8 mouse cellular contexts compared by ENCODE assay signal in the genomic region with DNA sequence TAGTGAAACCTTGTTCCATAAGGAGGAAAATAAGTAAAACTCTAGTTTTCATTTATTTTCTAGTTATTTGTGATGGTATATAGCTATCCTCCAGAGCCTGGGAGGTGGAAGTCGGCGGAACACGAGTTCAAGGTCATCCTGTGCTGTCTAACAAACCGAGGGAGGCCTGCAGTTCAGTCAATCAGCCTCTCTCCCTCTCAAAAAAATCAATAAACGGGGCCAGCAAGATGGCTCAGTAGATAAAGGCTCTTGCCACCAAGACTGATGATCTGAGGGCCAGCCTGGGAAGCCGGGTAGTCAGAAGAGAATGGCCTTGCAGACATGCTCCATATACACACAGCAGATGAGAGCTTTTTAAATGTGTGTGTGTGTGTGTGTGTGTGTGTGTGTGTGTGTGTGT. TPM values are rescaled to one million over a fixed set of nuclear protein-coding genes. Genes with fewer than 3 reads are reported as not detected.
DNase-seq lines count a peak whose midpoint lies in the region; ATAC-seq lines count a peak whose summit lies in the region.

No protein-coding gene starts in this region.

- H3K9ac ChIP-seq in heart, embryonic 15.5 days, result peak overlapping the region; percentile 96; the same call in 1 of the 2 replicates
- peak overlapping the region; percentile 99 for H3K9ac ChIP-seq in hindbrain, embryonic 11.5 days (ENCODE audit: low read depth, low read length)
- peak overlapping the region; percentile 95; the same call in 1 of the 2 replicates for H3K9ac ChIP-seq in midbrain, embryonic 14.5 days (replicated peaks; ENCODE audit: low read length)

- no peaks in the 10 kb centered on the region for H3K36me3 ChIP-seq in heart, embryonic 15.5 days
- no peaks in the 10 kb centered on the region for H3K36me3 ChIP-seq in hindbrain, embryonic 11.5 days (ENCODE audit: control insufficient read depth, insufficient read depth, low read length)
- no peaks in the 10 kb centered on the region for H3K36me3 ChIP-seq in midbrain, embryonic 14.5 days (ENCODE audit: control insufficient read depth, insufficient read depth, low read length)

- WGBS in heart, embryonic 15.5 days, result 26% methylated on average over 6 of the region's 6 CpGs
- WGBS in hindbrain, embryonic 11.5 days, result 8% methylated on average over 6 of the region's 6 CpGs
- 20% methylated on average over 6 of the region's 6 CpGs for WGBS in midbrain, embryonic 14.5 days

- peak overlapping the region; percentile 99 for H3K27ac ChIP-seq in heart, embryonic 15.5 days
- H3K27ac ChIP-seq in hindbrain, embryonic 11.5 days (ENCODE audit: low read depth, low read length), result peak overlapping the region; percentile 100
- peak overlapping the region; percentile 99 for H3K27ac ChIP-seq in midbrain, embryonic 14.5 days (replicated peaks; ENCODE audit: low read depth, low read length)

- peak overlapping the region; percentile 95 for H3K4me3 ChIP-seq in heart, embryonic 15.5 days
- peak overlapping the region; percentile 99; the same call in 1 of the 2 replicates for H3K4me3 ChIP-seq in hindbrain, embryonic 11.5 days (ENCODE audit: low read depth, low read length)
- peak overlapping the region; percentile 98 for H3K4me3 ChIP-seq in midbrain, embryonic 14.5 days (replicated peaks; ENCODE audit: low read depth, low read length)

- no peaks in the 10 kb centered on the region for H3K9me3 ChIP-seq in heart, embryonic 15.5 days (replicated peaks)
- H3K9me3 ChIP-seq in hindbrain, embryonic 11.5 days (ENCODE audit: control insufficient read depth, low read length), result no peaks in the 10 kb centered on the region
- no peaks in the 10 kb centered on the region for H3K9me3 ChIP-seq in midbrain, embryonic 14.5 days (ENCODE audit: control insufficient read depth, low read length)

- intact Hi-C loops in heart, postnatal 14 days (cut with DNase I), result loop anchor here (5.0 kb wide), 1 partner anchor 57 kb away; no protein-coding TSS in a partner anchor

- no peak for DNase-seq in heart, postnatal 14 days
- DNase-seq in adrenal gland, postnatal 25 days, result peak; percentile 21
- DNase-seq in hindbrain, embryonic 11.5 days (ENCODE audit: low spot score), result peak; percentile 55
- no peak for DNase-seq in midbrain, embryonic 14.5 days
- DNase-seq in spleen, postnatal 14 days (ENCODE audit: low spot score in 2 of 2), result no peak
- no peak for DNase-seq in retina, embryonic 14.5 days (ENCODE audit: low spot score)
- no peak for DNase-seq in left cerebral cortex, adult 9 months (ENCODE audit: low spot score in 2 of 2)

- ATAC-seq in heart, embryonic 15.5 days (replicated peaks; ENCODE audit: insufficient number of reproducible peaks, insufficient read depth, low FRiP score, low read depth), result no peak
- ATAC-seq in hindbrain, embryonic 11.5 days (ENCODE audit: low FRiP score), result no peak
- no peak for ATAC-seq in midbrain, embryonic 14.5 days (ENCODE audit: low FRiP score, low TSS enrichment)

- H3K4me1 ChIP-seq in heart, embryonic 15.5 days (replicated peaks), result peaks cover 27% of the 10 kb centered on the region
- peaks cover 17% of the 10 kb centered on the region for H3K4me1 ChIP-seq in hindbrain, embryonic 11.5 days (replicated peaks; ENCODE audit: control insufficient read depth, insufficient read depth, low read length)
- H3K4me1 ChIP-seq in midbrain, embryonic 14.5 days (ENCODE audit: control insufficient read depth, insufficient read depth, low read length), result peaks cover 30% of the 10 kb centered on the region

- peak overlapping the region; percentile 89 for H3K4me2 ChIP-seq in heart, embryonic 15.5 days
- H3K4me2 ChIP-seq in hindbrain, embryonic 11.5 days (replicated peaks; ENCODE audit: low read depth, low read length), result peak overlapping the region; percentile 93; the same call in 1 of the 2 replicates
- peak overlapping the region; percentile 100 for H3K4me2 ChIP-seq in midbrain, embryonic 14.5 days (ENCODE audit: low read length)

- H3K27me3 ChIP-seq in heart, embryonic 15.5 days, result no peaks in the 10 kb centered on the region
- H3K27me3 ChIP-seq in hindbrain, embryonic 11.5 days (ENCODE audit: control insufficient read depth, insufficient read depth, low read length), result no peaks in the 10 kb centered on the region
- H3K27me3 ChIP-seq in midbrain, embryonic 14.5 days (ENCODE audit: control insufficient read depth, insufficient read depth, low read length), result no peaks in the 10 kb centered on the region

RNA-seq across cellular contexts. Expression of a gene that starts 6.6 kb away (rescaled TPM):
- 17.1 and 24.2 TPM in 2 replicates for polyA plus RNA-seq in heart, embryonic 15.5 days (2015; fragmentation: Nextera tagmentation; extraction: Ambion mirVana)
- 10 to 100 TPM; 75.6 to 83.8 TPM for total RNA-seq in heart, postnatal 14 days (2021)
- total RNA-seq in adrenal gland, postnatal 25 days (2021), result 114 and 123 TPM in 2 replicates
- 30.7 and 44.0 TPM in 2 replicates for polyA plus RNA-seq in hindbrain, embryonic 11.5 days (2014; fragmentation: Nextera tagmentation; extraction: Ambion mirVana)
- polyA plus RNA-seq in midbrain, embryonic 14.5 days (2014; fragmentation: Nextera tagmentation; extraction: Ambion mirVana), result 37.7 and 47.4 TPM in 2 replicates

Comparison
In these comparisons a context has a peak if more than half of its experiments do, and no peak if none do; other contexts are left out.
1. DNase-seq: peak in adrenal gland, postnatal 25 days (single experiment) and hindbrain, embryonic 11.5 days (single experiment); none in heart, postnatal 14 days (0 of 2), midbrain, embryonic 14.5 days (single experiment), spleen, postnatal 14 days (0 of 2), retina, embryonic 14.5 days (single experiment) and left cerebral cortex, adult 9 months (0 of 2).
2. Peak in every context shown above with its lines, with median percentiles within 50 percentile points of each other: H3K27ac ChIP-seq, H3K4me2 ChIP-seq, H3K4me3 ChIP-seq and H3K9ac ChIP-seq.